Mouse (Mus musculus): Measurements from ENCODE around the gene Bcar3.
A peak's percentile ranks its signal among the peaks of the same experiment; 100 is the strongest.

Bcar3 gene

DNA sequence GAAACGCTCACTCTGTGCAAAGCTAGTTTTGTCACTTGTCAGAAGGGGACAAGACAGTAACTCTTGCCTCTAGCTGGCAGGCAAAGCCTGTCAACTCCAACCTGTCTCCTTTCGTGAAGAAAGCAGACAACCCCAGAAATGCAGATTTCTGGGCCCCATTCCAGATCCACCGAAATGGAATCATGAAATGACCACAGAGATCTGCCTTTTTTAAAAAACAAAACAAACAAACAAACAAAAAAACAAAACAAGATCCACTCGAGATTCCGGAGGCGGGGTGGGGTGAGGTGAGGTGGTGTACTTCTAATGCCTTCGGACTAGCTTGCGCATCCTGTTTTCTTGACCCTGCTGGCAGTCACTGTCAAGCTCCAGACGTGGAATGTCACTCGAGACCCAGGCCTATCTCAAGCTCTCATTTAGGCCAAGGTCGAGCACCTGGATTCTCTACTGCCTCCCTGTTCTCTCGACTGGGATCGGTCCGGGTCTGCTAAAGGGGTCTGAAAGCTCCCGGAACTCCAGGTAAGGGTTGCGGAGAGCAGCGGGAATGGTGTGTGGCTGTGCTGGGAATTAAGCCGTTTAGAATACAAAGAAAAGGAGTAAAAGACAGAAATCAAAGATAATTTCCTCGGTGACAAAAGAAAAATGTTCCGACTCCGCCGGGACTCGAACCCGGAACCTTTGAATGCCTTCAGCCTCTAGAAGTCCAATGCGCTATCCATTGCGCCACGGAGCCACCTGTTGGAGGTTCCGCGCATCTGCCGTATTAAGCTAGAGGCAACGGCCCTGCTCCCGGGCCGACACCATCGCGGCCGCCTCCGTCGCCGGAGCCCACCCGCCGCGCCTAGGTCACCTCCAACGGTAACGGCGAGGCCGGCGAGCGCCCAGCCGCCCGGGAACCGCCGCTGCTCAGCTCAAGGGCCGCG lies 1.4 kb upstream of the Bcar3 start:
- peak; percentile 65 to 93 for DNase-seq (ENCODE audit: low spot score in 2 of 2)

DNA sequence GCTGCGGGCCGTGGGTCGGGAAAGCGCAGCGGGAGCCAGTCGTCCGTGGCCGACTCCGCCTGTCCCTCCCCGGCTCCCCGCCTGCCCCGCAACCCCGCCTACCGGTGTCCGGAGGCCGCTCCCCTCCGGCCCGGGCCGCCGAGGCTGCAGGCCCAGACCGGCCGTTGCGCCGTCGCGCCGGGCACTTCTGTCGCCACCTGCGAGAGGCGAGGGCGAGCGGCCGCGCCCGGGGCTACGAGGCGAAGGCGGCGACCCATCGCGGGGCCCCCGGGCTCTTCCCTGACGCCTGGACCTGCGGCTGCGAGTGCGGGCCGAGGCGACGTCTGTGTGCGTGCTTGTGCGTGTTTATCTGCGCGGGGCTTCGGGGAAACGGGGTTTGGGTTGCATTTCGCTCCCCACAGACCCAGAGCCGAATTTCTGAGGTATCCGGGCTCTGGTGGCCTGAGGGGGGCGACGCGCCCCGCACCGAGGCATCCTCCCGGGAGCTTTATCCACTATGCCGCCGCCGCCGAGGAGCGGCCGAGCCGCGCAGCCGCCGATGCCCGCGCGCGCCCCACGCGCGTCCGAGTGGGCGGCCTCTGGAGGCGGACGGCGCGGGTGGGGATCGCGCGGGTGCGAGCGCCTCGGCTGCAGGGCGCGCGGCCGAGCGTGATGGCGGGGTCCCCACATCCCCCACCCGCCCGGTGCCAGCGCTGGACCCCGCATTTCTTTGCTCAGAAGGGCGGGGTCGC lies 548 bp upstream of the Bcar3 start:
- no peak for DNase-seq (ENCODE audit: low spot score in 2 of 2)

DNA sequence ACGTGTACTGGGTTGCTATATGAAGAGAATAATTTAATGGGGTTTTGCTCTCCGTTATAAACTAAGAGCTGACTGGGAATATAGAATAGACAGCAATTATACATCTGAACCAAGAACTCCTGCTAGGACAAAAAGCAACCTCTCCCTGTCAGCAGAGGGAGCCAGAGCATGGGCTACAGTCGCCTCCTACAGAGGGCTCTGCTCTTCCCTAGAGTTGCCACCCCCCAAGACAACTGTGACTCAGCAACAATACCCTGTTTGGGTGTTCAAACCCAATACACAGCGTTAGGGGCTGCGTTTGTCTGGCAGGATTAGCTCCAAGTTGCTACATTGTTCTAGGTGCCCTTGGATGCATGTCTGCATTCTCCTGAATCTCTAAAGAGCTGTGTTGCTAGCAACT lies 1.6 kb downstream of the Bcar3 start:
- DNase-seq (ENCODE audit: low spot score in 2 of 2), result peak in 1 of 2 experiments; percentile 55

DNA sequence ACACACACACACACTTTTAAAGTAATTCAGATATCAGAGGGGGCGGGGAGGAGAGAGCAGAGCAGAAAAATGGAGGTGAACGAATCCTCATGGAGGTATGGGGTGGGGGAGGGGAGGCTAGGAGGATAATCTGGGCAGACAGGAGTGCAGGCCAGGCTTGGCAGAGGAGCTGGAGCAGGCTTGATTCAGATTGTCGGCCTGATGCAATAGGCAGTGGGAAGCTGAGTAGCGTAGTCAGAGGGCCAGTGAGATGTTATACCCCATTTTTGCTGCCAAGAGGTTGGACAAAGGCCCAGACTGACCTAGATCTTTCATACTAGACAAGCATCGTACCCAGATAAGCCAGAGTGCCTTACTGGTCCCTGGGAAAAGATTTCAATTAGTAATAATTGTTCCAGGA lies 3.0 kb downstream of the Bcar3 start:
- DNase-seq (ENCODE audit: low spot score in 2 of 2), result no peak

DNA sequence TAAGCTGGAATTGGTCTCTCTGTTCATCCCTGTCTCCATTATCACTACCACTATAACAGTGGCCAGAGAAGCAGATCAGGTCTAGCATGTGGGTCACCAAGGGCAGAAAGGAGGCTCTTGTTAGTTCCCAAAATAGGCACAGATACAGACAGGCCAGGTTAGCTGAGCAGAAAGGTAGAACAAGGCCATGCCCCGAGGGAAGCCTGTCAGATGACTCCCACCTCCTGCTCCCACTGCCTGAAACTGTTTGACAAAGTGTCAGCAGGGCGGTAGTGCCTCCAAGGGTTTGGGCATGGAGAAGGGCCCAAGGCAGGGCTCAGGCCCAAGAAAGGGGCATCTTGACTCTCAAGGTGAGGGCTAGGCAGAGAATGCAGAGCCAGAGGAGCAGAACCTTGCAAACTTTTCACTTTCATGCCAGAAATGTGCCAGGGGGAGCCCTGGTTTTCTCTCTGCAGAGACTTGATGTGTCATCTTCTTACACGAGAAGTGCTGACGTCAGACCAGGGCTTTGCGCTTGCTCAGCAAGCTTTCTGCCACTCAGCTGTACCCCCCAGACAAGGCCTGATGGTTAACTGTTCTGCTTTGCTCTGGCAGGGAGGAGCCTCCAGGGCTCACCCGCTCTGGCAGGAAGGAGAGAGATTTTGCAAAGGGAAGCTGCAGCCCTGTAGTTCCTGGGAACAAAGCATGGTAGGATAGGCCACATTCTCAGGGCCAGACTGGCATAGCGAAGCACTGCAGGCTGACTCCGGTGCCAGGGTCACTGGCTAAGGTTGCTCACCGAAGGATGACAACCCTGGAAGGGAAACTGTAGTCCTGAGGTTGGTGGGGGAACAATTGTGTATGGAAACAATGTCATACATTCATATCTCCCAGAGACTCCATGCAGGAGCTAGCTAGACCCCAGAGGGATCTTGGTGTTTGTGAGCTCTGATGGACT lies 7.3 kb downstream of the Bcar3 start:
- DNase-seq (ENCODE audit: low spot score in 2 of 2), result peak; percentile 69 to 79

DNA sequence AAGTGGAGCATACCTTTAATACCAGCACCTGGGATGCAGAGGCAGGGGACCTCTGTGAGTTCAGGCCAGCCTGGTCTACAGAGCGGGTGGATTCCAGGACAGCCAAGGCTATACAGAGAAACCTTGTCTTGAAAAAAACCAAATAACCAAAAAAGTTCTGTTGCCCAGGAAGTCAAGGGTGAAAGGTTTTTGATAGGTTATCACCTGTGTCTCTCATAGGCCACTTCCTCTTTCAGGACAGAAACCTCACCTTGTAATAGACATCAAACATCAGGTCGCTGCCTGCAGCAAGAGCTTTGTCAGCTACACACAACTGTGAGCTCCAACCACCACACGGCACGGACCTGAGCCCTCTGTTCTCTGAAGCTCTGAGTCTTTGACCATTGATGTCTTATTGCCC lies 10.6 kb downstream of the Bcar3 start:
- no peak for DNase-seq (ENCODE audit: low spot score in 2 of 2)

DNA sequence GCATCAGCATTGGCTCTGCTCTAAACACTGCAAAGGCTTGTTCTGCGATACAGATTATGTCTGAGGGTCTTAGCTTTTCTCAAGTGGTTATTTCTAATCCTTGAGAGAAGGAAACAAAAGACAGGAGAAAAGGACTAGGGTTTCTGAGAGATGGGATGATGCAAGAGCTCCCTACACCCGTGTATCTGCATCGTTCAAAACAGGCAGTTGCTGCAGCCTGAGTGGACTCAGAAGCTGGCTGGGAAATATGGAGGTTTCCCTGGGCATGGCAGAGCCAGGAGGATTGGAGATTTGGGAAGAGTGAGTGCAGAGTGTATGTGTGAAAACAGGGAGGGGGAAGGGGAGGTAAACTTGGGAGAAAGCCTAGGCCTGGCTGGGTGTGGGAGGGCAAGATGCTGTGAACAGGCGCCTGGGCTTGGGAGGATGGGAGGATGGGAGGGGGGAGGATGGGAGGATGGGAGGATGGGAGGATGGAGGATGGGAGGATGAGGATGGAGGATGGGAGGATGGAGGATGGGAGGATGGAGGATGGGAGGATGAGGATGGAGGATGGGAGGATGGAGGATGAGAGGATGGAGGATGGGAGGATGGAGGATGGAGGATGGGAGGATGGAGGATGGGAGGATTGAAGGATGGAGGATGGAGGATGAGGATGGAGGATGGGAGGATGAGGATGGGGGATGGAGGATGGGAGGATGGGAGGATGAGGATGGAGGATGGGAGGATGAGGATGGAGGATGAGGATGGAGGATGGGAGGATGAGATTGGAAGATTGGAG lies 14.1 kb downstream of the Bcar3 start:
- no peak for DNase-seq (ENCODE audit: low spot score in 2 of 2)

DNA sequence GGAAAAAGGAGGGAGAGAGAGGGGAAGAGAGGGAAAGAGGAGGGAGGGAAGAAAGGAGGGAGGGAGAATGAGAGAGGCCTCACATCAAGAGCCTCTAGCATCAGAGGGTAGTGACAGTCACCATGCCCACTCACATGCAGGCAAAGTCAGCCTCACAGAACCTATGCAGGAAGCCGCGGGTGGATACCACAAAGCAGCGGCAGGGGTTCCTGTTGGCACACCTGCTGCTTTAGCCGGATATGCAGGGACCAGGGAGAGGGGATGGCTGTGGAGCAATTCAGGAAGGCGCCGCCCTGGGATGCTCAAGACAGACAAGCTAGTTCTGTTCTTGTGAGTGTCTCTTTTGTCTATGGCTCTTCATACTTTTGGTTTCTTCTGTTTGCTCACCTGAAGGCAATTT lies 15.0 kb downstream of the Bcar3 start:
- no peak for DNase-seq (ENCODE audit: low spot score in 2 of 2)

DNA sequence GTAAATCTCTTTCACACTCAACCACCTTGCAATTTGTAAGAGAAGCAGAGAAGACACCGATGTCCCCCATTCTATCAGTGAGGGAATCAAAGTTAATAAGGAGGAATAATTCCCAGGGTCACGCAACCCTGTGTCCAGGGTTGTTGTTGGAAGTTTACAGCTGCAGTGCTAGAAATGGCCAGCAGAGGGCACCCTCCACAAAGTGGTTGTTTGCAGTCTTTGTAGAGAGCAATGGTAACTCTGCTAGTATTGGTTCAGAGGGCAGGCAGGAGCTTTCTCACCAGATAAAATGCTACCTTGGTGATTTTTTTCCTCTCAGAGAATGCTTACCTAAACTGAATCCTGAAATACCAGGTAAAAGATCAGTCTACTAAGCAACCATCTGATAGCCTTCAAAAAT lies 18.1 kb downstream of the Bcar3 start:
- DNase-seq (ENCODE audit: low spot score in 2 of 2), result peak in 1 of 2 experiments; percentile 90

DNA sequence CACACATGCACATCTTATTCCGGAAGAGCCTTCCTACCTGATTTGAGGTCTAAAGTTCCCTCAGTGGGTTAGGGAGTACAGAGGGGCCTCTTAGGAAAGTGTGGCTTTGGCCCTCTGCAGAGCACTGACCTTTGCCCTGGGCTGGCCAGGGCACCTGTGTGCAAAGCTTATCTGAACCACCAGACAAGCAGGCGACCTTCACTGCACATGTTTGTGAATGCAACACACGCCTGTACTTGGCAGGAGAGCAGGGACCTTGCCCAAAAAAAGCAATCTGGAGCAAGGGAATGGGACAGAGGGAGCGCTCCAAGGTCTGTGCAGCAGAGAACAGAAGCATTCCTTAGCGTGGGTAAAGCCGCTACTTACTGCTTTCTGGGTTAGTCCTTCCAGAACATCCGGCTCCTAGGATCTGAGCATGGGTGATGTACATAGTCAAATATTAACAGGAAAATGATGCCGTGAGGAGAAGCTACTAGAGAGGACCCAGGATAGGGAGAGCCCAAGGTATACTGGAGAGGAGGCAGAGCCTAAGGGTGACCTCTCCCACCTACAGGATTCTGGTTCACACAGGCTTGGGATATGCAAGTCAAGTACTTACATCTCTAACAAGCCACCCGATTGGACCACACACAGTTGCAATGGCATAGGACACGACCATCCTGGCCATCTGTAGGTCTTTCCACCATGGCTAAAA lies 19.1 kb downstream of the Bcar3 start:
- DNase-seq (ENCODE audit: low spot score in 2 of 2), result no peak

DNA sequence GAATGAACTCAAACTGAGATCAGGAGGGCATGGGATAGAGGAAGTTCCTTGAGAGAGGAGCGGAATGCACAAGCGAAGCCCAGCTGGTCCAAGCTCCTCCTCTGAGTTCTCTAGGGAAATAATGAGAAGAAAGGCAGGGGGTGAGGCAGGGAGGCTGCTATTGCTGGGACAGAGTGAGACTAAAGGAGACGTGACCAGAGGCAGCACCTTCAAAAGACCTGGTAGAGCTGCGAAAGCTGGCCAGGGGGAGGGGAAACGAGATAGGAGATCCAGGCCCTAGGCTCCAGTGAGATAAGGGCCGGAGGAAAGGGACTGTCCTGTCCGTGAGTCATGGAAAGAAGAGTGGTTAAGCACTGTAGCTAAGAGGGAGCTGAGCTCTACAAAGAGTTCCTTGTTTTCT lies 20.0 kb downstream of the Bcar3 start:
- no peak for DNase-seq (ENCODE audit: low spot score in 2 of 2)

DNA sequence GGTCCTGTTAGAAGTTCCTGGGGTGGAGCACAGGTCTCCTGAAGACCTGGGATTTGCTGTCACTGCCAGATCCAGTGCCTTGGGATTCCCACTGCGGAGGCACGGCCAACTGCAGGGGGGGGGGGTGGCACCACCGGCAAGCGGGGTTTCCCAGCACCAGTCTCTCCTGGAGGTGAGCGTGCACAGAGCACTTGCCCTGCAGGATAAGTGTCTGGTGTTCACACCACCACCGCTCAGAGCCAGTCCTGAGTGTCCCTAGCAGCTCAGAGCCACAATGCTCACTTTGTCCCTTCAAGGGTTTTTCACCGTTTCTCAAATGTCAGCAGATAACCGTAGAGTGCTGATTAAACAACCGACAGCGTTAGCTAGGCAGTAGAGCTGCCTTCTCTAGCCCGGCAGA lies 22.7 kb downstream of the Bcar3 start:
- DNase-seq (ENCODE audit: low spot score in 2 of 2), result no peak

DNA sequence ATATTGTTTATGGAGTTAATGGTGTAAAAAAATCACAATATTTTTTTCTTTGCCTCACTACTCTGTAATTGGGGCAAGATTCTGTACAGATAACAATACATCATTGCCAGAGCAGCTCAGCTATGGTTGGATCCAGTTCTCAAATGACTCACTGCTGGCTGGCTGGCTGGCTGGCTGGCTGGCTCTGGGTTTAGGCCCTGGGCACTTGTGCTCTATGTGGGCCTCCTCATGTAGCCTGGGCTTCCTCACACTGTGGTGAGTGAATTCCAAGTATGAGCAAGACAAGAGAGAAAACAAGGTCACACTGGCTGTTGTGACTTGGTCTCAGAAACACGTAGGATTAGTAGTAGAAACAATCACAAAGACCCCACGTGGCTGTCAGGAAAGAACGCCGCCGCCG lies 23.4 kb downstream of the Bcar3 start:
- DNase-seq (ENCODE audit: low spot score in 2 of 2), result no peak

DNA sequence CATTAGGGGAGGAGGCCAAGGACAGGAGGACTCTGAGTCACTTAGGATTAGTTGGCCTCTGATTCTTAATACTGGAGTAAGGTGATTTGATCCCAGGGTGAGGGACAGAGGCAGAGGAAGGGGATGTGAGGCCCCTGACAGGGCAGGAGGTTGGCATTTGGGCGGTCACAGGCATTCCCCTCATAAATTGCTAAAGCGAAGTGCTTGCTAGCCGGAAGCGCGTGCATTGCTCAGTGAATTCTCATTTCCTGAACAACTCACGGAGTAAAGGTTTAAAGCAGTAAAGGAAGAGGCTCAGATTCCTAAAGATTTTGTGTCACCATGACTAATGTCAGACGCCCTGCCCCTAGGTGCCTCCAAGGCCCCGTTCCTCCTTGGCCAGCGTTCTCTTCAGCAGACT lies 28.3 kb downstream of the Bcar3 start:
- DNase-seq (ENCODE audit: low spot score in 2 of 2), result no peak

DNA sequence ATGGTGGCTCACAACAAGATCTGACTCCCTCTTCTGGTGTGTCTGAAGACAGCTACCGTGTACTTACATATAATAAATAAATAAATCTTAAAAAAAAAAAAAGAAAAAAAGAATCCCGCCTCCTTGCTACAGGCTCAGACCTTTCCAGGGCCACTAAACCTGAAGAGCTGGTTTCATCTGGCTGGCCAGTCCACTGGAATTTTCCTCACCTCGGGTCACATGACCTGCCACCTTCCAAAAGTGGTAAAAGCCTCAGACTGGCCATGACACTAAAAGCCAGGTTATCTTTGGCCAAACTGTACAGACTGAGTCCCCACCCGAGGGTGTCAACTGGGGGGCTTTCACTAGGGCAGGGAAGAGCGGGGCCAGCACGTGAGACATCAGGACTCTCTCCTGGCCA lies 29.9 kb downstream of the Bcar3 start:
- no peak for DNase-seq (ENCODE audit: low spot score in 2 of 2)

DNA sequence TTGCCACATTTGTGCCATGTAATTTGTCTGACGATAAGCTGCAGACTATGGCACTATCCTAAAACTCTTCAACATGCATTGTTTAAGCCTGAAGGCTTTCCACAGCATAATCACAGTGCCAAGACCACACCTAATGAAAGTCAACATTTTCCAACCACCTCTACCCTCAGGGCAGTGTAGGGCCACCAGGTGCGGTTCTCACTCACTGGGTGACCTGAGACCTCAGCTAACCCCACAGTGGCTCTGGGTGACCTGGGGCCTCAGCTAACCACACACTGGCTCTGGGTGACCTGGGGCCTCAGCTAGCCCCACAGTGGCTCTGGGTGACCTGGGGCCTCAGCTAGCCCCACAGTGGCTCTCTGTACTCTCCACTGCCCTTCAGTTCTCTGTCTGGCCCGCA lies 30.6 kb downstream of the Bcar3 start:
- no peak for DNase-seq (ENCODE audit: low spot score in 2 of 2)

DNA sequence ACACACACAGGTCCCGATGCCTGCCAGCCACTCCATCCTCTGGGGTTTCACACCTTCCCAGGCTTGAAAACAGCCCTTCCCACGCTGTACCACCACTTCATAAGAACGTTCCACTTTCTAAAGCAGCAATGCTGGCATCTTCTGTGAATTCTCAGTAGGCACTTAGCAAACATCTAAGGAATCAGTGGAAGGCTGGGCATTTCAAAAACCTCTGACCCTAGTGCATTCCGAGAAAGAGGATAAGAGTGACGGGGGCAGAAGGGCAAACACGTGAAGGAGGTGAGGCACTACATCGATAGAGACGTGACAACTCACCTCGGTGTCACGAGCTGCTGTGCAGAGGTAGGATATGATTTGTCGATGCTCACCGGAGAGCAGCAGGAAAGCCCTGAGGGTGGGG lies 36.5 kb downstream of the Bcar3 start:
- DNase-seq (ENCODE audit: low spot score in 2 of 2), result no peak

DNA sequence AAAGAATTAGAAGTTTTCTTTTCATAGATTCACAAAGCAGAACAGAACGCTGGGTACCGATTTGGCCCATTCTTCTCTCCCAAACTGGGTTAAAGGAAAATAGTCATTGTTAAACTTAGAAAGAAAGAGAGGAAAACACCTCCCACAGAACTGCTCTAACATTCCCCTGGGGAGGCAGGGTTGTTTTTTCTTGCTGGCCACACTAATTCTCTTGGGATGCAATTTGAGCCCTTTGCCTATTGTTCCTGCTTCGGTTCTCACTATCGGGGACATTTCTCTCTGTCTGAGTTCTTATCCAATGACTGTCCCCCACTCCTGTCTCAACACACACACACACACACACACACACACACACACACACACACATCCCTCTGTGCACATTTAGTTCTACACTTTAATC lies 39.6 kb downstream of the Bcar3 start:
- peak in 1 of 2 experiments; percentile 4 for DNase-seq (ENCODE audit: low spot score in 2 of 2)

DNA sequence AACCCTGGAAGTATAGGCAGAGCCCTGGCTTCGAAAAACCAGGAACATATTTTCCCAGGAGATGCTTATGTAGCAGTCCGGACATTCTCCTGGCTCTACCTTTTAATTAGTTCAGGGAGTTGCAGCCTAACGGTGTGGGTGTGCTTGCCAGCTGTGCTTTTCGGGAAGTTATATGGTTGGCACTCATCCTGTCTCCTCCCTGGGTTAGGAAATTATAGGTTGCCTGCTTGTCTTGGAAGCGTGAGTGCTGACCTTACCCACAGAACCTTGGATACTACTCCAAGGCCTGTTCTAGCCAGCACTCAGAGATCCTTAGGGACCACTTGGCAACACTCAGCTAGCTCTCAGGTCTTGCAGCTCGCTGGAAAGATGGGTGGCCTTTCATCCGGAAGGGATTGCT lies 40.0 kb downstream of the Bcar3 start:
- DNase-seq (ENCODE audit: low spot score in 2 of 2), result peak in 1 of 2 experiments; percentile 8

DNA sequence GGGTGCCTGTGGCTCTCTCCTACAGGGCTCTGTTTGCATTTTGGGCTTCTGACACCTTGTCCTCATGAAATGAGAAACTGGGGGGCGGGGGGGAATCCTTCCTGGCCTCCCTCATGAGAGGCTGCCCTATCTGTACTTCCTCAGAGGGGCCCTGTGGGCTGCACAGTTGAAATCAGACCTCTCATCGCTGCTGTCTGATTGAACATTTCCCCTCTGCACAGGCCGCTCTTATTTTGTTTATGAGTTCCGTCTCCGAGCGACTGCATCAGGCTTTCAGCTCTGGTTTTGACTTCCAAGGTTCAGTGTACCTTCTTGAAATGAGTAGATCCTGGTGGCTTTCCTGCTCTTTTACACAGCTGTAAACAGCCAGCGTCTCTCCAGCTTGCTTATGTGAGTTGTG lies 40.4 kb downstream of the Bcar3 start:
- DNase-seq (ENCODE audit: low spot score in 2 of 2), result no peak

DNA sequence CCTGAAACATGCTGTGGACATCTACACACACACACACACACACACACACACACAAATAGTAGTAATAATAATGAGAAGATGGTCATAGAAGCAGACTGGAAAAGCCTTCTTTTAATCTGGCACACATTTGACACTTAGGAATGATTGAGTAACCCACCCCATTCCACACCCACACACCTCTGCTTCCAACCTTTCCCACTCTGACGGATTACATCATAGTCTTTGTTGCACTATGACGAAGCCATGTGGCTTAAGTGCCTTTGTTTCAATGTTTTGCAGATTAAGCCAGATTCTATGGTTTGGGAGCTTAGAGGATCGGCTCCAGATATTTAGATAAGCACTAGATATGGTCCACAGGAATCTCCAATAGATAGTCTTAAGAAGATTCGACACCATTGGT lies 42.1 kb downstream of the Bcar3 start:
- no peak for DNase-seq (ENCODE audit: low spot score in 2 of 2)

Data from left cerebral cortex, adult 9 months (tissue).